Mouse (Mus musculus) bone marrow, adult 2 months (tissue): ENCODE results near the gene Rpl36al.

Source experiments
- CTCF ChIP-seq: fragments of 200-500 bp; IDR thresholded peaks from 2 replicates; pipeline ENCODE4 v1.5.1; 2011; ENCODE audit warnings: low read length, control low read depth; ENCODE audit not compliant: control insufficient read depth, insufficient read depth
- POLR2A ChIP-seq: fragments of 200-500 bp; IDR thresholded peaks from 2 replicates; pipeline ENCODE4 v1.6.1; 2011; ENCODE audit warnings: low read depth, mild to moderate bottlenecking, control low read depth, low read length, borderline replicate concordance; ENCODE audit not compliant: control insufficient read depth

- TF ChIP-seq POLR2A (no peak), CTCF (no peak)
These were observed 28.0 kb downstream of the Rpl36al start for GRCm38 (mm10) chr12:69155923-69156322.
